Mouse (Mus musculus) yolk sac, embryonic 10.5 days (tissue): ENCODE data around the gene Psmd11.
A peak's percentile ranks its signal among the peaks of the same experiment; 100 is the strongest.

Experiments
- DNase-seq: peaks from one replicate; pipeline ENCODE4 v3.0.0-alpha.2; 2017; ENCODE audit warnings: low spot score

Gene Psmd11

DNA sequence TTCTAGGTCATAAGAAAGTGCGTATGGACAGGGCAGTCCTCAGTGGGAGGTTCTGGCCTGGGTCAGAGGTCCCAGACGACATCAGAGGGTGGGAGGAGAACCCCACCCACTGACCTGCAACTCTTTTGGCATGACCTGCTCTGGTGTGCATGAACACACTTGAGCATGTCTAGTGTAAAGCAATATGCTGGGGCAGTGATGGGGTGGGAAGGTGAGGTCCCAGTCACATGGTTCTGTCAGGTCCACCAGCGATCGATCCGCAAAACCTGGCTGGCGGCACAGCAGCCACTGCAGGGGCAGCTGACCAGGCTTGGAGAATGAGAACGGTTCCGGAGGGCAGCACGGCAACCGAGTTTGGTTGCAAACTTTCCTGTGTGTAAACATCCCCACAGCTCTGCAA is 53.9 kb downstream of the Psmd11 start:
- no peak for DNase-seq

DNA sequence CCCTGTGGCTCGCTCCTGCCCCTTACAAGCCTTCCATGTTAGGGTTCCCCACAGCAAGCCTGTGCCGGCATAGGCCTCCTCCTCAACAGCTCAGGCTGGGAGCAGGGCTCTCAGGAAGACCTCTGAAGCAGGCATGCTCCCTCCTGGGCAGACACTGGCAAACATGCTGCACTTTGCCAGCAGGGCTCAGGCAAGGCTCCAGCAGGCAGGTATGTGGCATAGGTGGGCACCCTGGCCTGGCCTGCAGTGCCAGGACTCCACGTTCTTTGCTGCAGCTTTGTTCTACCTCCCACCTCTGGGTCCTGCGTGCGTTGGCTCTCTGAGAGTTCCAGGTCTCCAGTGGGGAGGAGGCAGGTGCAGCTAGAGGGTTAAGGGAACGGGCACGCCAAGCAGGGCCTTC is 54.5 kb downstream of the Psmd11 start:
- no peak for DNase-seq

DNA sequence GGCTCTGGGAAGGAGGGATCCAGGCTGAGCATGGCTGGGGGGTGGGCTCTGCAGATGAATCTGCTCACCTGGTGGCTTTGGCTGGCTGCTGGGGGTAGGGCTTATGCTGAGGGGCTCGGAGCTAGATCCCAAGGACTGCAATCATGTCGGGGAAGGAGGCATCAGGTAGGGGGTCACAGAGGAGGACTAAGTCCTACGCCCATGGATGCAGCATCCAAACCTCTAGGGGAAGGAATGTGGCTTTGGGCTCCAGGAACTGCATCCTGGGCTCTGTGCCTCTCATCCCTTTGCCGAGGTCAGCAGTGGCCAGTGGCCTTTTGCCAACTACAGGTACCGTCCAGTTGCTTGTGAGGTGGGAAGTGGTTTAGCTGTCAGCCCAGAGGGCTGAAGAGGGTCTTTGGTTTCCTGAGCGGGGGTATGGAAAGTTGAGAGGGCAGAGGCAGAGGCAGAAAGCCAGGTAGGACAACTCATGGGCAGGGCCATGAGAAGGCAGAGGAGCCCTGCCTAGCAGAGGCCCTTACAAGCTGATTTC is 55.2 kb downstream of the Psmd11 start:
- DNase-seq, result no peak

DNA sequence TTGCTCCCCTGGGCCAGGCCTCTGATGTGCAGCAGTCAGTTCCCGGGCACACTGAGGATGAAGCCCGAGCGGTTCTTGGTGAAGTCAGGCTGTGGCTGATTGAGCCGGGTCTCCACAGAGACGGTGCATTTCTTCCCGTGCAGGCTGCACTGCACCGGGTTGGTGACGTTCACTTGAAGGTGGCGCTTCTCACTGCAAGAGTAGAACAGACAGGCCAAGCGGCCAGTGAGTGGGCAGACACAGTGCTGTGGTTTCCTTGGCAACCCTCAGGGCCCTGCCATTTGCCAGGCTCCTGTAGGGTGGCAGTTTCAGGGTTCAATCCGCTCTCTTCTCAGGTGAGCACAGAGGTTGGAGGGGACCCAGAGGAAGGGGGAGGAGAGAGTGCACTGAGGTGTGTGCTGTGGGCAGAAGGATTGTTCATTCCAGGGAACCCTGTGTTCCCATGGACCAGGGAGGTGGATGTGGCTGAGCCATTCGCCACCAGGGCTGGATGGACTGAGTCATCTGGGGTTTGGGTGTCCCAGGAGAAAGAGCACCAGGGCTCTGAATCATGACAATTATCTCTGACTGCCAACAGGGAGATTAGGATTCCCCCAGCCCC is 55.9 kb downstream of the Psmd11 start:
- no peak for DNase-seq

DNA sequence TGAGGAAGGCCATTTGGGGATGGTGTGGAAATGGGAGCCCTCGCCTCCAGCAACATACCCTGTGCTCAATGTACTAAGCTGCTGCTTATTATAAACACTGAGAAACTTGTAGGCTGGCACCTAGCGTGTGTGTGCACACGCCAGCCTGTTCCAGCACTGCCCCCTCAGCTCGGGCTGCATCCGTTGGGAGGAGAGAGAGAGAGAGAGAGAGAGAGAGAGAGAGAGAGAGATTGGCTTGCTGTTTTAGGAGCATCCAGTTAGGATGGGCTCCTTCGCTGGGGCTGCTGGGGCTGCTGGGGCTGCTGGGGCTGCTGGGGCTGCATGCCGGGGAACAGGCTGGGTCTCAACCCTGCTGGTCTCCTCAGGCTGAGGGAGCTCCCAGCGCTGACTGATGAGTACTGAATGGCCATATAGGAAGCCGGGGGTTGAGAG is 56.7 kb downstream of the Psmd11 start:
- DNase-seq, result no peak

DNA sequence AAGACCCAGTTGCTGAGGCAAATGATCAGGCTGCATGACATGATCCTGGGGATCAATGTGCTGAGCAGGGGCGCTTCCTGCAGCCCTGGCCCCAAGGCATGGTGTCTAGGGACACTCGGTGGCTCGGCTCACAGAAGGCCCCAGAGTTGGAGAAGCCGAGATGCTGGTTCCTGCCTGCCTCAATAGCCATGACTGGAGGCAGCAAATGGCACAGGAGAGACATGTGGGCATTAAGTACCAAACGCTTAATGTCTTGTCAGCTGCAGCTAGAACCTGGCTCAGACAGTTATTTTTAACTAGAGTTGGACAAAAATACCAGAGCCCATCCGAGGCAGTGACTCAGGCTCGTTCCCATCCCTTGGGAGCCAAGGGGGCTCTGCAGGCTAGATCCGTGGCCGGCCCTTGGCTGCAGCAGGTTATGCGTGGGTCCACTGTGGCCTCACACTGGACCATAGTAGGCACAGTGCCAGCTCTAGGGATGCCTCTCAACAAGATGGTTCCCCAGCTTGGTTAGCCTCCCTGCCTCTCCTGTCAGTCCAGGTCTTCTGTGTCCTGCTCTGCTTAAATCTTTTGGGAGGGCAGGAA is 57.3 kb downstream of the Psmd11 start:
- no peak for DNase-seq

DNA sequence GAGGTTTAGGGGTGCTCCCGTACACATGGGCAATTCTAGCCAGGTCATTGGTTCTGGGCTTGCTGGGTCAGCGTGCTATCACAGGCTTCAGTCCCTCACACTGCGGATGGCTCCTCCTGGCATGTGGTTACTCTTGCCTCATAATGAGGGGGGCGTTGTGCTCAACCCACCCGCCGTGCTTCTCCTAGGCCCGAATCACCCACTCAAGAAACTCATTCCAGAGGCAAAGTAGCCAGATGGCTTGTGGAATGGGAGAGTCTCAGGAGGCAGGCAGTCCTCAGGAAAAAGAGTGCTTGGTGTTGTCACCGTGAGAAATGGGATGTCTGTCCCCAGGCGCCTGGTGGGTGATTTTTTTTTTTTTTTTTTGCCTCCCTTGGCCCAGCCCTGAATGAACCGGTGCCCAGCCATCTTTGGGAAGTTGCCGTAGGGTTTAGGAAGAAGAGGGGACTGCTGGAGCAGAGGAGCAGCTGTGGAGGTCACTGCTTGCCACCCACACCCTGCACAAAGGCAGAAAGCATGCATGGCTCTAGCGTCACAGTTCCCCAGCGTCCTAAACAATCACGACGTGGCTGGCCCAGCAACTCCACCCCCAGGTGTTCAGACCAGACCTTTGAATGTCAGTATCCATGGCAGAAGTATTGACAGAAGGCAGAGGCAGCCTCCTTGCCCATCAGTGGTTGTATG is 59.6 kb downstream of the Psmd11 start:
- no peak for DNase-seq

DNA sequence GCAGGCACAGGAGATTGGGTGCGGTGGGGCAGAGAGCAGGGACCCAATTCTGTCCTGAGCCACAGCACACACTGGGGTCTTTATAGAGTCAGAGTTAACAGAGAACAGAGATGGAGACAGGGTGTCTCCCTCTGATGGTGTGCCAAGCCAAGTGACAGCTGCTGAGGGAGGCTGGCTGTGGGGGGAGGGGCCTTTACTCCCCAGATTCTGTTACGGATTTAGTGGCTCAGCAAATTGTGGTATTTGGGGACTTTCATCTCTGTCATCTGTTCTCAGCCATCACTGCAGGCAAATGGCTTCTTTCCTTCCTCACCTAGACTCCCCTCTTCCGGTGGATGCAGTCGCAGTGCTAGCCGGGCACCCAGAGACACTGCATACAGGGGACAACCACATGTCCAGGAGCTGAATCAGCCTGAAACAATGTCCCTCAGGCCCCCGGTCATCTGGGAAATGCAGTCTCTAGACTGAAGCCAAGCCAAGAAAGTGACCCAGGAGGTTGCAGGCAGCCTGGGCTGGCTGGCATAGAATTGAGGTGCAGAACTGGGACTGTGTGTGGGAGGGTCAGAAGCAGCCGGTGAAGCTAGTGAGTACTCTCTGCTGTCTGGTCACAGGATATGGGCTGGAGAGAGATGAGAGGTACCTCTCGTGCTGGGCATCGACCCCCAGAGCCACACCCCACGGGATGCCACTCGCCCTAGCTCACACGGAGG is 60.9 kb downstream of the Psmd11 start:
- no peak for DNase-seq

DNA sequence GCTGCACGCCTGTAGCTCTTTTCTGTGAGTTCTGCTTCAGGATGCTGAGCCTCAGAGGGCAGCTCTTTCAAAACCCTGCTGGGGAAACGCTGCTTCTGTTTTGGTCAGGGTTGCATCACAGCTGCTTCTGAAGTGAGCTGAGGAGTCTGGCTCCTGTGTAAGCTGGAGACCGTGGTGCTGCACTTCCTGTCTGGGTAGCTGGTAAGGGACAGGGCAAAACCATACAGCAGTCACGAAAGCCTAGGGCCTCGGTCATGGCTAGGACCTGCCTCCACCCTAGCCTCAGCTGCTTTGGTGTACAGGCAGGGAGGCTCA is 61.4 kb downstream of the Psmd11 start:
- DNase-seq, result no peak

DNA sequence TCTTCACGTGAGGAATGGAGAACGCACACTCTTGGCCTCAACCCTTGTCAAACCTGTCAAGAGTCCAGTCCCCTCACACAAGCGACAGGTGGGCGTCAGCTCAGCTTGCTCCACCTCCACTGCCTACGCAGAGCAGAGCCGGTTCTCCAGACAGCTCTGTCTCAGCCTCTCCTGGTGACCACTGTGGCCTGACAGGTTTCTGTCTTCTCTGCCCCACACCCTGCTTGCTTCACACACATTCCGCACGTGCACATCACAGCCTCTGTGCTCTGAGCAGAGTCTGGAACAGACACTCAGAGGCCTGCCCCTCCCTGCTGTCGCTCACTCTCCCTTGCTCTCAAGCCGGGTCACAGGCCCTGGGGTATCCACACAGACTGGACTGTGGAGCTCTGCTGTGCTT is 62.4 kb downstream of the Psmd11 start:
- no peak for DNase-seq

DNA sequence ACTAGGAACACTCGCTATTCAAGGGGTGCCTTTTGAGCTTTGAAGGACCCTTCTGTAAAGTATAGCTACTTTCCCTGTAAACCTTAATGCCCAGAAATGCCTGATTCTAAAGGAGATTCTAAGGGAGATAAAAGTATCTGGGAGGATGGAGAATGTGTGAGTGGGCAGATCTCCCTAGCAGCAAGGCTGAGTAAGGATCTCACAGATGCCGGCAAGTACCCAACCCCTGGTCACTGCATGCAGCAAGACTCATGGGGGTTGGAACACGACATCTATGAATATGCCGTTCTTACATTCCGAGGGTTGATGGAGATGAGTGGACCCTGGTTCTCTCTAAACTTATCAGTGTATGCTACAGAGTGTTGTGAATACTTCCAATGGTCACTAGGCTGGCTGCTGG is 64.8 kb downstream of the Psmd11 start:
- no peak for DNase-seq

DNA sequence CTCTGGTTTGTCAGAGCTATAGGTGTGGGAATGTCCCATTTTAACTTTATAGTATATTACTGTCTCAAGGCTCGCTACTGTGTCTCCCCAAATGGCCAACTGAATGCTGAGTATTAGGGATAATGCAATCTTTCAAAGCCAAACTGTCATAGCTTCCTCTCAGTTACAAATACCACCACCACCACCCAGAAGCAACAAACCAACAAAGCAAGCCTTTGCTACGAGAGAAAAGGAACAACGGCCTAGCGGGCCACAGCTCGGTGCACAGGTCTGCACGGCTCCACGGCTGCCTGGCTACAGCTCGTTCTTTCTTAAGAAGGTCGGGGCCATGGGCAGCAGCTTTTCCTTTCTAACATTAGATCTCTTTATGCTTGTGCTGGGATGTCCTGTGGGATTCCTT is 66.4 kb downstream of the Psmd11 start:
- no peak for DNase-seq

DNA sequence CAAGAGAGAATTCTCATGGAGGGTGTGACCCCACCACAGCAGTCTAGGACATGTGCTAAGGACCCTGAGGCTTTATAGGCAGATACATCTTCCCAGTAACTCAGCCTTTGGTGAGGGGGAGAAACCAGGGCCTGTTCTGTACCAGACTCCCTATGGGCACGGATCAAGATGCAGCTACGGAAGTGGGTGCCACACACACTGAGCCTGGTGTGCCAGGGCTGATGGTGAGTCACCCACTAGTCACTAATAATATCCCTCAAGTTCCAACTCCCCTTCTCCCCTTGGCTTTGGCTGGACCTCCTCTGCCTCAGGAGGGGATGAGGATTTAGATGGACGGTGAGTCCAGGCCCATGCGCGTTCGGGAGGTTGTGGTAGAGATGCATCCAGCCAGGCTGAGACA is 67.6 kb downstream of the Psmd11 start:
- DNase-seq, result no peak

DNA sequence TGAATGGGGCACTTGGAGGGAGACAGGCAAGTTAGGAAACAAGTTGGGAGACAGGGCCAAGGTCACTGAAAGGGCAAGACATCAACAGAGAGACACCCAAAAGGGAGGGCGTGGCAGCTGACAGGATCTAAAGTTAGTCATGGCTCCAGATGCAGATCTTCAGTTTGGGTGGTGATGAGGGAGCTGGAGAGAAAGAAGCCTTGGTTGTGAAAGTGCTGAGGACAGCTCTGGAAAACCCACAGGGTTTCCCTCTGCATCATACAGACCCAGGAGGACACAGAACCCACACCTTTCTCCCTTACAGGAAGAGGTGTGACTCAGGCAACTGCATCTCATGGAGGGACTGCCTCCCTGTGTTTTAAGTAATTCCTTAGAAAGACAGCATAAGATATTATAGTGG is 68.2 kb downstream of the Psmd11 start:
- DNase-seq, result no peak

DNA sequence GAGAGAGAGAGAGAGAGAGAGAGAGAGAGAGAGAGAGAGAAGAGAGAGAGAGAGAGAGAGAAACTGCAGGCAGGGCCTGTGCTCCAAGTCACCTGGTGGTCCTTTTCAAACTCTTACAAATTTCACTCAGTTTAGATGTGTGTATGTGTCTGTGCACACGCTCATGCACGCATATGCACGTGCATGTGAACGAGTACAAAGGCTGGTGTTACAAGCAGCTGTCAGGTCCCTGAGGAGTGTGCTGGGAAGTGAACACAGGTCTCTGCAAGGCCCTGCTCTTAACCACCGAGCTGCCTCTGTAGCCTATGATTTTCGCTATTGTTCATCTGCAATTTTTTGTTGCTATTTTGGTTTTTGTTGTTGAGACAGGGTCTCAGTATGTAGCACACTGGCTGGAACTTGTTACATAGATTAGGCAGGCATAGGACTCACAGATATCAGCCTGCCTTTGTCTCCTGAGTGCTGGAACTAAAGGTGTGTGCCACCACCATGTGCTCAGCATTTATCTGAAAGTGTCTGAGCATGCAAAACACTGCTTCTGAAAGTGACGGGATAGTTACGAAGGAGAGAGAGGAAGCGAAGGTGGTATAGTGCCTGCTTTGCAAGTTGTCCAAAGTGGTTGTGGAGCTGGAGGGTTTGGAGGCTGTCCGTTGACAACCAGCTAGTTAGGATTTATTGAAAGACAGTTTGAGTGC is 69.0 kb downstream of the Psmd11 start:
- DNase-seq, result no peak

DNA sequence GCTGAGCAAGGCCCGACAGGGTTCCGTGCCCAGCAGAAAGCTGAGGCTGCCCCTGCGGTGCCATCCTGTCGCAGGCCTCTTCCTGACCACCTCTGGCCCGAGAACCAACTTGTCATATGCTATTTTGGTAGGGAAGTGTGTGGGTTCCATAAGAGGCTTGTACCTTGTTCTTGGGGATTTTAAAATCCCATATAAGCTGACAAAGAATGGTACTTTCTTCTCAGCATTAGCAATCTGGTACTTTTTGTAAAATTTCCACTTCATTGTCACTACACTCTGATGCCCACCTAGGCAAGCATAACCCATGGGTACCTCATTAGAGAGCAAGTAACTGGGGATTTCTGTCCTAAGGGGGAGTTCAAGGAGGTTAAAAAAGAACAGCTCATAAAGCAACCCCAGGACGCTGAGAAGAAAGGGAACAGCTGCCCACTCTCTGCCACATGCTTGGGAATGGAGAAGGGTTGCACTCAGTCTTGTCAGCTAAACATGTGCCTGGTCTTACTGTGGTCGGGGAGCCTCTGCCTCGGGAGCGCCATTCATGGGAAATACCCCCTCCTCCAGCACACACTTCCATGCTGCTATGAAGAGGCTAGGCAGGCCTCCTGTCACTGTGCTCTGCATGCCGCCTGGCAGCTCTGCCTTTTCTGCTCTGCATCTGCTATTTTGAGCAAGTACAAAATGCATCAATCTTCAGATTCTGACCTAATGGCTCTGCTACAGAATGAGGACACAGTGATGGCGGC is 70.1 kb downstream of the Psmd11 start:
- DNase-seq, result no peak

DNA sequence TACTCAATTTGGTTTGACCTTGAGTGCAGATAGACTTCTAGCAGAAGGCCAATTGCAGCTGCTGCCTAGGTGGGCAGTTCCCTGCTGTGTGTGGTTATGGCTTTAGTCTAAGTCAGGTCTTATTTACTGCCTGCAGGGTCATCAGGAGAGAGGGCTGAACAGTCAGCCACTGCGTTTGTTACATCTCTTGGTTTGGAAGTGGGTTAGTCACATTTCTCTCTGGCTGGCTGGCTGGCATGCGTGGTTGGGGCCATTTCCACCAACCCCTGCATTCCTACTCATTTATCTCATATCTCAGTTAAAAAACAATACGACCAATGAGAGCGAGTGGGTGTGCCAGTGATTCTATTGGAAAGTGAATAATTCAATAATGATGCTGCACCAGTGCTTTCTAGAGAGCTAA is 71.1 kb downstream of the Psmd11 start:
- DNase-seq, result no peak

DNA sequence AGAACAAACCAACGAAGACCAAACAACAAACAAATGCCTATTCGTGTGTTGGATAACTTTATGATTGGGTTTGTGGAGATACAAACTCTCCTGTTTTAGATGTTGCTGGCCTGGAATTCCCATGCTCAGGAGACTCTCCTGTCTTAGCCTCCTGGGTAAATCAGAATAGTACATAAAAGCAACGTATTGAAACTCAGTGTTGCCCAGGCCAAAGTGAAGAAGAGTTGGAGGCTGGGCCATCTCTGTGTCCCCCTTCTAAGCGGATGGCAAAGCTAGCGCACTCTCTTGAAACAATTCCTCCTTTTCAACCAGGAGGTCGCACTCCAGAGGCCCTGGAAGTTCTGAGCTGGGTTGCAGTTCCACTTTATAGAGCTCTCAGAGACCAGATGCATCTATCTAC is 74.9 kb downstream of the Psmd11 start:
- DNase-seq, result no peak

DNA sequence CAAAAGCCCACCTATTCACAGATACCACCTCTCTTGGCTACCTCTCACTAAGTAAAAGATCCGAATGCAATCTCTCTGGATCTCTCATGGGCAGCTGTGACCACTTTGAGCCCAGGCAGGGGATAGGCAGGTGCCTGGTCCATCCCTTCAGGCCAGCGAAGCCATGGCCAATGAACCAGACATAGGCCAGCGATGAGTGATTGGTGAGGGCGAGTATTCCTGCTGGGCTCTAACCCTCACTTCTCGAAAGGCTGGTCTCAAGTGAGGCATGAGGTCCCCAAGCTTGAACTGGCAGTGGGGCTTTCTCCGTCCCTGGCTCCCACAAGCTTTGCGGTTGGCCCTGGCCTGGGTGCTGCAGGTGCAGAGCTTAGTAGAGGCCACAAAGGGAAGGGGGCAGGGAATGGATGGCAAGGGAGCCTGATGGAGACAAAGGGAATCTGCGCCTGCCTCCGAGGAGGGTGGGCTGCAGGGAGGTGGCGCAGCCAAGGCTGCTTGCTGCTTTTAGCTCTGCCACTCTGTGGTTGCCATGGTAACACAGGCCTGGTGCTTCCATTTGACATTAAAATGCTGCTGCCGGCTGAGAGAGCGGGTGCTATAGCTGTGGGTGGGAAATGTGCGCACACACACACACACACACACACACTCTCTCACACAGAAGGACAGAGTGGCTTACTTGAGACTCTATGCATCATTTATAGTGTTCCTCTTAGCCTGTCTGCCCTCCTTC is 75.5 kb downstream of the Psmd11 start:
- DNase-seq, result peak; percentile 19

DNA sequence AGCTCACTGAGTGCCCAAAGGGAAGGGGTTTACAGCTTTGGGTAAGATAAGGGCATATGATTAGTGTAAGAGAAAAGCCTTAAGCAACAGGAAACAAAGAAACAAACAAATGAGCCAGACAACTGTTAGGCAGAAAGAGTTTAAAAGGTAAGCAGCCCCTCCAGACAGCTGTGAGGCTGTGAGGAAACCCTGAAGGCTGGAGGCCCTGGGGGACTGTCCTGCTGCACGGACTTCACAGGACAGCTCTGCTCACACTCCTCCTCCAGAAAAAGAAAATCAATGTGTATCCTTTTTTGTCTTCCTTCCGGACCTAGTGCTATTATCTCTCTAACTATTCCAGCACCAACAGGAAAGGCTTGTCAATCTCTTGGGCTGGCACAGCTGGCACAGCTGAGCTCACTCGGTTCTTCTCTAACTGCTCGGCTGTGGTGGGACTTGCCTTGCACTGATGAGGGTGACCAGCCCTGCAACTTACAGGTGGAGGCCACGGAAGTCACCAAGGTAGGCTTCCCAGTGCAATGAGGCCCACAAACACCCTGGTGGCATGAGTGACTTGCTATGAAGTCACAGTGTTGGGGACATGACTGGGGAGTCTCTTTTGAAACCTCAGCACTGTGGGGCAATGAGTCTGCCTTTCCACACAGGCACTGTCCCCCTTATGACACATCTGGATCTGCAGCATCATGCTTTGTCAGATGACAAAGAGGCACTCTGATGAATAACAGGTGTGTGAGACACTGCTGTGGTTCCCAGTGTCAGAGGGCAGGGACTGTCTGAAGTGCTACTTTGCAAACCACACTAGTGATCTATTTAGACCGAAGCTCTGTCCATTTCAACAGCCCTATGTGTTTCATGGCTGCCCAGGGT is 76.3 kb downstream of the Psmd11 start:
- DNase-seq, result no peak
